Mouse (Mus musculus): ENCODE data around the gene Ttll5.

Ttll5 gene

GRCm38 (mm10) chr12:86106086-86106485 lies 281.6 kb downstream of the Ttll5 start:
- no peak for DNase-seq

GRCm38 (mm10) chr12:86107645-86108044 lies 283.2 kb downstream of the Ttll5 start:
- no peak for DNase-seq

- DNase-seq: no peak
These were observed 285.1 kb downstream of the Ttll5 start for GRCm38 (mm10) chr12:86109531-86109930.

- DNase-seq: no peak
These were observed 286.2 kb downstream of the Ttll5 start for GRCm38 (mm10) chr12:86110637-86111036.
